Mouse (Mus musculus): ENCODE results near the gene Pex11g. TPM values are rescaled to one million over a fixed set of nuclear protein-coding genes. Genes with fewer than 3 reads are reported as not detected.

Pex11g gene
- total RNA-seq, 2 experiments from 2014 or later: 3.0 to 3.5 TPM

- no peak for DNase-seq
- intact Hi-C loops (cut with DNase I): no loop called here
Measured at GRCm38 (mm10) chr8:3483546-3483945, 16.1 kb upstream of the Pex11g start.

- intact Hi-C loops (cut with DNase I): no loop called here
- no peak for DNase-seq
Measured at GRCm38 (mm10) chr8:3482240-3482740, 14.8 kb upstream of the Pex11g start.

- intact Hi-C loops (cut with DNase I): no loop called here
- no peak for DNase-seq
Measured at GRCm38 (mm10) chr8:3481605-3482004, 14.1 kb upstream of the Pex11g start.

GRCm38 (mm10) chr8:3480221-3480785 is 12.8 kb upstream of the Pex11g start:
- no peak for DNase-seq
- intact Hi-C loops (cut with DNase I): no loop called here

GRCm38 (mm10) chr8:3475715-3476429 is 8.4 kb upstream of the Pex11g start:
- DNase-seq: no peak
- intact Hi-C loops (cut with DNase I): no loop called here

- intact Hi-C loops (cut with DNase I): loop anchor here (2.0 kb wide), 1 partner anchor 22 kb away; the partner anchor contains the start of gene Zfp358
Measured at GRCm38 (mm10) chr8:3470562-3470961, 3.1 kb upstream of the Pex11g start, which contains the start of gene Tex45. Gene Tex45 (plus strand): TSS chr8:3470862.

GRCm38 (mm10) chr8:3468838-3469237 is 1.4 kb upstream of the Pex11g start:
- no peak for DNase-seq
- intact Hi-C loops (cut with DNase I): loop anchor here (10.0 kb wide), 2 partner anchors 156 to 206 kb away; partner anchors contain the start of genes Fcor, Pcp2, Pet100 and Trappc5

More at GRCm38 (mm10) chr8:3470562-3470961, 3.1 kb upstream of the Pex11g start, which contains the start of gene Tex45:
- no peak for DNase-seq

GRCm38 (mm10) chr8:3467886-3468545 is 536 bp upstream of the Pex11g start:
- intact Hi-C loops (cut with DNase I): loop anchor here (10.0 kb wide), 2 partner anchors 157 to 207 kb away; partner anchors contain the start of genes Fcor, Pcp2, Pet100 and Trappc5
- no peak for DNase-seq

- DNase-seq: peak in 1 of 2 experiments; percentile 43
- intact Hi-C loops (cut with DNase I): loop anchor here (10.0 kb wide), 2 partner anchors 160 to 210 kb away; partner anchors contain the start of genes Fcor, Pcp2, Pet100 and Trappc5
Measured at GRCm38 (mm10) chr8:3464309-3464708, 3.2 kb downstream of the Pex11g start.

- intact Hi-C loops (cut with DNase I): loop anchor here (10.0 kb wide), 2 partner anchors 162 to 212 kb away; partner anchors contain the start of genes Fcor, Pcp2, Pet100 and Trappc5
Measured at GRCm38 (mm10) chr8:3463248-3463647, 4.2 kb downstream of the Pex11g start.

GRCm38 (mm10) chr8:3451992-3452391 is 15.5 kb downstream of the Pex11g start:
- DNase-seq: no peak
- intact Hi-C loops (cut with DNase I): no loop called here

More at GRCm38 (mm10) chr8:3463248-3463647, 4.2 kb downstream of the Pex11g start:
- no peak for DNase-seq

- peak; percentile 70 to 82 for DNase-seq
- intact Hi-C loops (cut with DNase I): loop anchor here (1.0 kb wide), 1 partner anchor 92 kb away; no protein-coding TSS in a partner anchor
Measured at GRCm38 (mm10) chr8:3450670-3451069, 16.8 kb downstream of the Pex11g start.

- intact Hi-C loops (cut with DNase I): no loop called here
Measured at GRCm38 (mm10) chr8:3449226-3449625, 18.3 kb downstream of the Pex11g start.

GRCm38 (mm10) chr8:3439510-3439909 is 28.0 kb downstream of the Pex11g start:
- intact Hi-C loops (cut with DNase I): no loop called here
- no peak for DNase-seq

More at GRCm38 (mm10) chr8:3449226-3449625, 18.3 kb downstream of the Pex11g start:
- DNase-seq: no peak

GRCm38 (mm10) chr8:3436492-3436891 is 31.0 kb downstream of the Pex11g start:
- no peak for DNase-seq
- intact Hi-C loops (cut with DNase I): no loop called here

- DNase-seq: no peak
- intact Hi-C loops (cut with DNase I): no loop called here
Measured at GRCm38 (mm10) chr8:3431113-3431512, 36.4 kb downstream of the Pex11g start.

- peak; percentile 44 to 49 for DNase-seq
- intact Hi-C loops (cut with DNase I): no loop called here
Measured at GRCm38 (mm10) chr8:3429966-3430365, 37.5 kb downstream of the Pex11g start.

GRCm38 (mm10) chr8:3428426-3428825 is 39.1 kb downstream of the Pex11g start:
- intact Hi-C loops (cut with DNase I): no loop called here
- no peak for DNase-seq

- intact Hi-C loops (cut with DNase I): no loop called here
- DNase-seq: no peak
Measured at GRCm38 (mm10) chr8:3426211-3426610, 41.3 kb downstream of the Pex11g start.

GRCm38 (mm10) chr8:3425217-3425616 is 42.3 kb downstream of the Pex11g start:
- intact Hi-C loops (cut with DNase I): no loop called here
- DNase-seq: no peak

GRCm38 (mm10) chr8:3421507-3421906 is 46.0 kb downstream of the Pex11g start:
- intact Hi-C loops (cut with DNase I): no loop called here
- no peak for DNase-seq

Measured in heart, postnatal 14 days (tissue).